Mouse (Mus musculus) embryonic facial prominence, embryonic 11.5 days (tissue): ENCODE results near the gene Cda. TPM values are rescaled to one million over a fixed set of nuclear protein-coding genes. Genes with fewer than 3 reads are reported as not detected.

Source experiments
- ATAC-seq: fragments of 200-750 bp; cut with Nextera tagmentation; replicated peaks from 2 replicates; pipeline ENCODE4 v1.8.0; 2017; ENCODE audit warnings: low read depth; ENCODE audit not compliant: insufficient number of reproducible peaks, low FRiP score, low TSS enrichment
- DNase-seq: peaks from one replicate; pipeline ENCODE4 v3.0.0-alpha.2; 2015; ENCODE audit warnings: low spot score
- H3K27ac ChIP-seq: fragments of 300-500 bp; sonication (generic); replicated peaks from 2 replicates; pipeline ENCODE4 v1.5.1; 2014; ENCODE audit warnings: mild to moderate bottlenecking, low read depth, low read length, control low read depth
- H3K27me3 ChIP-seq: fragments of 300-500 bp; sonication (generic); 2 replicates; pipeline ENCODE4 v1.6.1; 2014; ENCODE audit warnings: mild to moderate bottlenecking, low read length, moderate library complexity, mixed read lengths; ENCODE audit not compliant: control insufficient read depth, insufficient read depth
- H3K36me3 ChIP-seq: fragments of 300-500 bp; sonication (generic); replicated peaks from 2 replicates; pipeline ENCODE4 v1.6.1; 2014; ENCODE audit warnings: low read depth, mild to moderate bottlenecking, low read length, moderate library complexity, mixed read lengths; ENCODE audit not compliant: control insufficient read depth, insufficient read depth
- H3K4me1 ChIP-seq: fragments of 300-500 bp; sonication (generic); 2 replicates; pipeline ENCODE4 v1.6.1; 2014; ENCODE audit warnings: low read length, mixed read lengths; ENCODE audit not compliant: control insufficient read depth, insufficient read depth
- H3K4me2 ChIP-seq: fragments of 300-500 bp; sonication (generic); 2 replicates; pipeline ENCODE4 v1.6.1; 2014; ENCODE audit warnings: low read depth, mild to moderate bottlenecking, control low read depth, low read length, moderate library complexity
- H3K4me3 ChIP-seq: fragments of 300-500 bp; sonication (generic); 2 replicates; pipeline ENCODE4 v1.5.1; 2014; ENCODE audit warnings: low read depth, low read length, control low read depth
- H3K9ac ChIP-seq: fragments of 300-500 bp; sonication (generic); replicated peaks from 2 replicates; pipeline ENCODE4 v1.6.1; 2014; ENCODE audit warnings: mild to moderate bottlenecking, control low read depth, low read length
- H3K9me3 ChIP-seq: fragments of 300-500 bp; sonication (generic); replicated peaks from 2 replicates; pipeline ENCODE4 v1.6.1; 2016; ENCODE audit warnings: mild to moderate bottlenecking, low read length, inconsistent platforms, mixed read lengths; ENCODE audit not compliant: control insufficient read depth
- WGBS: fragments of 180-500 bp; shearing (Covaris S2); extraction: QIAGEN DNeasy Blood & Tissue Kit; methylation state at CpG from one replicate; pipeline ENCODE4 v1.1.7; 2014; 5-methylcytosine and 5-hydroxymethylcytosine counted together
- polyA plus RNA-seq: library from polyadenylated mRNA; unstranded; fragments of >200 nt; fragmentation: Nextera tagmentation; extraction: Ambion mirVana; gene quantifications from 2 replicates; pipeline ENCODE4 v1.2.1, GENCODE M21; 2014

Gene Cda
- polyA plus RNA-seq, 1 experiment from 2014 or later: 3.5 TPM

- Histone ChIP-seq H3K9me3 (no peaks in the 10 kb centered on the region), H3K4me3 (no peak overlapping the region), H3K9ac (no peak overlapping the region), H3K36me3 (no peaks in the 10 kb centered on the region; the same call in 1 of the 2 replicates), H3K27ac (no peak overlapping the region), H3K4me1 (no peaks in the 10 kb centered on the region), H3K27me3 (no peaks in the 10 kb centered on the region), H3K4me2 (no peak overlapping the region)
- ATAC-seq (no peak), DNase-seq (no peak)
- WGBS: 77% methylated on average over 7 of the region's 7 CpGs
Measured at GRCm38 (mm10) chr4:138321488-138321887, 46.3 kb downstream of the Cda start.

DNA sequence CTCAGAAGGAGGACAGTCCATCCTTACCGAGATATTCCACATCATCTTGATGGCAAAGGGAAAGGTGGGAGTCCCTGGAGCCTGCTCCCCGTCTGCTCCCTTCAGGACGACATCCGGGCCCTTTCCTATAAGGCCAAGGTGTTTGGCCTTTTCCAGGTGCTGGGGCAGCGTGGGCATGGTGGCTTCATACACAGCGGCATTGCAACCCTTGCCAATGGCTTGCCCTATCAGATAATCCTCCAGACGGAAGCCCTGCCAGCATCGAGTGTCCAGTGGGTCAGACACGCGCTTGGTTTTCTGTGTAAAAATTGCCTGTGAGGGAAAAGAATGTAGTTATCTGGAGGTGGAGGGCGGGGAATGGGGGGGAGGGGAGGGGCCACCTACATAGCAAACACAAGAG lies 47.1 kb downstream of the Cda start:
- Histone ChIP-seq H3K9me3 (no peaks in the 10 kb centered on the region), H3K36me3 (no peaks in the 10 kb centered on the region; the same call in 1 of the 2 replicates), H3K4me3 (no peak overlapping the region), H3K4me2 (no peak overlapping the region), H3K4me1 (no peaks in the 10 kb centered on the region), H3K27me3 (no peaks in the 10 kb centered on the region), H3K9ac (no peak overlapping the region), H3K27ac (no peak overlapping the region)
- DNase-seq: no peak
- ATAC-seq: no peak
- WGBS: 85% methylated on average over 11 of the region's 11 CpGs

DNA sequence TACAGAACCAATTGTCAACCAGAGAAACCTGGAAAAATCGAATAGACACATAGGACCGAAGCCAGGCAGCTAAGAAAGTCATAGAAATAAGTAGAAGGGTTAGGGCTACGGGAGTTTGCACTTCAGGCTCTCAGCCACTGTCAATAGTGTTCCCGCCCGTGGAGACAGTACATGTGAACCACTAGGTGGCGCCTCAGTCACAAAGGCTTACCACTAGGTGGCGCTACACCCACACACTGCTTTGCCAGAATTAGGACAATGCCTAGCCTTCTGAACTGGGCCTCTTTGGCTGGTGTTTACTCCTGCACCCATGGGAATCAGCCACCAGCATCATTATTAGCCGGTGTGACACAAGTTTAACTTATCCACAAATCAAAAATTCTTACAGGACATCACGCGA lies 48.3 kb downstream of the Cda start:
- Histone ChIP-seq H3K4me1 (no peaks in the 10 kb centered on the region), H3K27ac (no peak overlapping the region), H3K36me3 (no peaks in the 10 kb centered on the region; the same call in 1 of the 2 replicates), H3K4me2 (no peak overlapping the region), H3K9ac (no peak overlapping the region), H3K27me3 (no peaks in the 10 kb centered on the region), H3K4me3 (no peak overlapping the region), H3K9me3 (no peaks in the 10 kb centered on the region)
- DNase-seq: peak; percentile 86
- ATAC-seq: no peak
- WGBS: 40% methylated on average over 10 of the region's 10 CpGs

GRCm38 (mm10) chr4:138318509-138319266 lies 49.1 kb downstream of the Cda start:
- H3K9ac ChIP-seq: no peak overlapping the region
- no peak overlapping the region for H3K4me2 ChIP-seq
- no peaks in the 10 kb centered on the region for H3K27me3 ChIP-seq
- WGBS: 50% methylated on average over 6 of the region's 6 CpGs
- ATAC-seq (peak; percentile 51; the same call in 1 of the 2 replicates), DNase-seq (peak; percentile 73)
- no peaks in the 10 kb centered on the region for H3K4me1 ChIP-seq
- H3K36me3 ChIP-seq: no peaks in the 10 kb centered on the region; the same call in 1 of the 2 replicates
- no peak overlapping the region for H3K4me3 ChIP-seq
- H3K9me3 ChIP-seq: no peaks in the 10 kb centered on the region
- no peak overlapping the region for H3K27ac ChIP-seq

GRCm38 (mm10) chr4:138316369-138316768 lies 51.4 kb downstream of the Cda start:
- 86% methylated on average over 6 of the region's 6 CpGs for WGBS

DNA sequence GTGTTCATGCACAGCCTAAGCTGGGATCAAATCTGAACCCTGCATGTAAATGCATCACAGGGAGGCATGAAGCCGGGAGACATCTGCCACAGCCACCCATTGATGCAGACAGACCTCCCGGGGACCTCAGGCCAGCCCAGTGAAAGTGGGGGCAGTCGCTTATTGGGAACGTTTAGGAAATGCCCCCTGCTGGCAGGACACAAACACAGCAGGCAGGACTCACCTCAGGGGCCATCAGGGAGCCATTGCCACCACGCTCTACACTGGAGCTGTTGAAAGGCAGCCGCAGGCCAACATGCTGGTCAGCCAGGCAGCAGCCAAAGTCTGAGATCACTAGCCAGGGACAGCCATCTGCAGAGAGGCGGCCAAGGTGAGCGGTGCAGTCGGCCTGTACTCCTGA lies 52.0 kb downstream of the Cda start:
- Histone ChIP-seq H3K4me1 (no peaks in the 10 kb centered on the region), H3K36me3 (peaks cover 3% of the 10 kb centered on the region), H3K9ac (no peak overlapping the region), H3K27me3 (no peaks in the 10 kb centered on the region), H3K4me3 (no peak overlapping the region), H3K27ac (no peak overlapping the region), H3K4me2 (no peak overlapping the region), H3K9me3 (no peaks in the 10 kb centered on the region)
- peak; percentile 28 for DNase-seq
- ATAC-seq: no peak
- 67% methylated on average over 9 of the region's 9 CpGs for WGBS

More at GRCm38 (mm10) chr4:138316369-138316768, 51.4 kb downstream of the Cda start:
- Histone ChIP-seq H3K9ac (no peak overlapping the region), H3K9me3 (no peaks in the 10 kb centered on the region), H3K4me3 (no peak overlapping the region), H3K27me3 (no peaks in the 10 kb centered on the region), H3K4me2 (no peak overlapping the region), H3K36me3 (no peaks in the 10 kb centered on the region; the same call in 1 of the 2 replicates), H3K4me1 (no peaks in the 10 kb centered on the region), H3K27ac (no peak overlapping the region)
- DNase-seq (no peak), ATAC-seq (no peak)

DNA sequence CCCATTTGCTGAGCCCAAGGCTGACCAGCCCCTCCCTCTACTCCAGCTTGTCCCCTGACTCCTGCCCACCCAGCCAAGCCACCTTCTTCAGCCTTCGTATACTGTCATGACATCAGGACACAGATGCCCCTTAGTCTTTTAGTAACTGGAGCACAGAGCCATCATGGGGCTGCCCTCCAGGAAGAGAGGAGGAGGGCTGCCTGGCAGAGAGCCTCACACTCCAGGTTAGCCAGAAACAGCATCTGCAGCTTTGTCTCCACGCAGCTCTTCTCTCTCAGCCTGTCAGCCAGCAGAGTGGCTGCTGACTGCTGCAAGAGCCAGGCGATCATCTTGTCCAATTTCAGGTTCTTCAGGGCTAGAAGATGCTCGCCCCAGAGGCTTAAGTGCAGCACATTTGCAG lies 54.0 kb downstream of the Cda start:
- WGBS: 86% methylated on average over 4 of the region's 4 CpGs

GRCm38 (mm10) chr4:138313021-138313420 lies 54.8 kb downstream of the Cda start:
- H3K4me3 ChIP-seq: no peak overlapping the region
- no peak overlapping the region for H3K27ac ChIP-seq
- no peak overlapping the region for H3K9ac ChIP-seq
- H3K9me3 ChIP-seq: no peaks in the 10 kb centered on the region
- WGBS: 95% methylated on average over 11 of the region's 11 CpGs
- H3K4me1 ChIP-seq: no peaks in the 10 kb centered on the region
- DNase-seq: no peak
- peaks cover 7% of the 10 kb centered on the region for H3K36me3 ChIP-seq
- H3K4me2 ChIP-seq: no peak overlapping the region
- H3K27me3 ChIP-seq: no peaks in the 10 kb centered on the region
- no peak for ATAC-seq

More for the DNA sequence above, 54.0 kb downstream of the Cda start:
- H3K4me1 ChIP-seq: no peaks in the 10 kb centered on the region
- H3K9ac ChIP-seq: no peak overlapping the region
- H3K9me3 ChIP-seq: no peaks in the 10 kb centered on the region
- no peak overlapping the region for H3K4me2 ChIP-seq
- no peak for DNase-seq
- peaks cover 7% of the 10 kb centered on the region for H3K36me3 ChIP-seq
- H3K27me3 ChIP-seq: no peaks in the 10 kb centered on the region
- no peak overlapping the region for H3K4me3 ChIP-seq
- H3K27ac ChIP-seq: no peak overlapping the region
- no peak for ATAC-seq
